Mouse (Mus musculus): Measurements from ENCODE around the gene Stk32b.

DNA sequence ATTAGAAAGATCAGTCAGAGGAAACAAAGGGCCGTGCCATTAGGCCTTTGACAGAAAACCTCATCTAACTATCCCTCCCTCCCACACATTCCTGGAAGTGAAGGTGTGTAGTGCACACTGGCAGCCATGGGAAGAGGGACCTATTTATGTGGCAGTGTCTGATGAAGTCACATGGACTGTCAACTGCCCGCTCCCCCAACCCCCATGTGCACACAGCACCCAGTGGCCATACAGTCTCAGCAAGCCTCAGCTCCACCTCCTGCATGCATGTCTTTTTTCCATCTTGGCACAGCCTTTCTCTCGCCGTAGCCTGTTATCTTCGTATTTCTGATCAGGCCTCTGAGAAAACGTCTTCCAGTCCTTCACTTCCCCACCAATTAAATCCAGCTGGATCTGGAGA, 130.9 kb downstream of the Stk32b start:
- TF ChIP-seq POLR2A (IDR thresholded peaks at IDR 0.05; ENCODE audit: low read depth, low read length): no peak
- TF ChIP-seq CTCF (conservative IDR thresholded peaks at IDR 0.05; ENCODE audit: insufficient read depth, insufficient read length, low read depth, low read length): no peak
